Mouse (Mus musculus) cerebellum, postnatal 36 days (tissue): ENCODE data around the gene Camk1.

Source experiments
- DNase-seq, 2 experiments: peaks; one replicate each; pipeline ENCODE4 v3.0.0; 2021 to 2022; ENCODE audit warnings: mixed read lengths in 2 of 2

Camk1 gene

DNA sequence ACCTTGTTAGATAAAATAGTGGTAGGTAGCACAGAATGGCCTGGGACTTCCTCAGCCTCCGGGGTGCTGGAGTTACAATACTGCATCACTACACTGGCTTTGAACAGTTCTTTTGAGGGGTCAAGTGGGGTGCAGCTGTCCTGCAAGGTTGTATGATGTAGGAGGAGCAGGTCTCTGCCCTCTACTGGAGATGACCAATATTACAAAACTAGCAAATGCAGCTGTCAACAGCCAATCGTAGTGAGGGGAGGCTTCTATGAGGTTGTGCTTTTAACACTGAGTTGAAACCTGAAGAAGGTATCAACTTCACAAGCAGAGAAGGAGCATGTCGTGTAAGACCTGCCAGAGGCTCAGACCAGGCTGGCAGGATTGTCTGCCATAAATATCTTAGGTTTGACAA, 41.5 kb downstream of the Camk1 start:
- no peak for DNase-seq

DNA sequence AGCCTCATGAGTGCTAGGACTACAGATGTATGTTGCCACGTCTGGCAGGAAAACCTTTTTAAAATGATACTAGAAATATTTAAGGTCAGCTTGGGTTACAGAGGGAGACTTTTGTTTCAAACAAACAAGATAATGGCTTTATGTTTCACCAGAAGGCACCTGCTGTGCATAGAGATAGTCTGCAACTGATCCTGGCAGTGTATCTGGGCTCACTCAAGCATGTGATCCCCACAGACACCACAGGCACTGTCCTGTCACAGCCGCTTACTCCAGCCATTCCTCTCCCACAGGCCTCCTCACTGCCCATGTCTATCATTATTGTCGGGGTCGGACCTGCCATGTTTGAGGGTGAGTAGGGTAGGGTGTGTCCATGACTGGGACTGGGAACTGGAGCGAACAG, 42.4 kb downstream of the Camk1 start:
- no peak for DNase-seq

DNA sequence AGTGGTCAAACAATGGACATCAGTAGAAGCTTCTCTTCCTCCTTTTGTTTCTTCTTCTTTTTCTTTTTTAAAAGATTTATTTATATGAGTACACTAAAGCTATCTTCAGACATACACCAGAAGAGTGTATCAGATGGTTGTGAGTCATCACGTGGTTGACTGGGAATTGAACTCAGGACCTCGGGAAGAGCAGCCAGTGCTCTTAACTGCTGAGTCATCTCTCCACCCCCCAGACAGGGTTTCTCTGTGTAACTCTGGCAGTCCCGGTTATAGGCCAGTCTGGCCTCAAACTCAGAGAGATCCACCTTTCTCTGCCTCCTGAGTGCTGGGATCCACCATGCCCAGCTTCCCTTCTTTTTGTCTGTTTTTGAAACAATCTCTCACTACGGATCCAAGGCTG, 47.1 kb downstream of the Camk1 start:
- DNase-seq, result no peak

DNA sequence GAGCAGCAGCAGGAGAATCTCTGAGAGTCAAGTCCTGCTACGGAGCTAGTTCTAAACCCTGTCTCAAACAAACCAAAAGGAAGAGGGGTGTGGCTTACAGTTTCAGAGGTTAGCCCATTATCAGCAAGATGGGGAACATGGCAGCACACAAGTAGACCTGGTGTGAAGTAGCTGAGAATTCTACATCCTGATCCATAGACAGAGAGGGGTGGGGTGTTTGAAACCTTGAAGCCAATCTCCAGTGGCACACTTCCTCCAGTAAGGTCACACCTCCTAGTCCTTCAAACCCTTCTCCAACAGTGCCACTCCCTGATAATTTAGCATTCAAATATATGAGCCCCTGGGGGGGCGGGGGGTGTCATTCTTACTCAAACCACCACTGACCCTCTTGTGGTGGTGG, 47.7 kb downstream of the Camk1 start:
- no peak for DNase-seq

DNA sequence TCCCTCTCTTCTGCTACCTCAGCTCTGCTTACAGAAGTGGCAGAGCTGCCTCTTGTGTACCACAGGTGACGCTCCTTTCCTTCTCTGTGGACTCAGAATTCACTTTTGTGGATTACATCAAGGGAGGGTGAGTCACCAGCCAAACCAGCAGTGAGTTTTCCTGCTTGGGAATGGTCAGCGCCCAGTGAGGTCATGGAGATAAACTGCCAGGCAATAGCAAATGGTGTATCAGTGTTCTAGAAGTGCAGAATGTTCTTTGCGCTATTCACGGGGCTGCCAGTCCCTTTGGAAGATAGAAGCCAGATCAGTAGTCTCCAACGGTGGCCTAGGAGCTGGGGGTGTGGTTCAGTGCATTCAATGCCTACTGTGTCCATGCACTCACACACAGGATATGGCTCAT, 50.8 kb downstream of the Camk1 start:
- DNase-seq, result no peak

DNA sequence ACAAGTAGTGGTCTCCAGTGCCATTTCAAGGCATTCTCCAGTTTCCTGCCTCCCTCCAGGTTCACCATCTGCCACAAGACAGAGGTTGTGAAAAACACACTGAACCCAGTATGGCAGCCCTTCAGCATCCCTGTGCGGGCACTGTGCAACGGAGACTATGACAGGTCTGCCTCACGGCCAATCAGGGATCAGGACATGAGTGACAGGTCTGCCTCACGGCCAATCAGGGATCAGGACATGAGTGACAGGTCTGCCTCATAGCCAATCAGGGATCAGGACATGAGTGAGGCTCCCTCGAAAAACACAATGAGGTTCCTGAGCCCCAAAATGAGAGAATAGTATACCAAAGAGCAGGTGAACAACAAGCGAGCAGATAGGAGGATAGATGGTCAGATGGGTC, 53.4 kb downstream of the Camk1 start:
- DNase-seq, result no peak

DNA sequence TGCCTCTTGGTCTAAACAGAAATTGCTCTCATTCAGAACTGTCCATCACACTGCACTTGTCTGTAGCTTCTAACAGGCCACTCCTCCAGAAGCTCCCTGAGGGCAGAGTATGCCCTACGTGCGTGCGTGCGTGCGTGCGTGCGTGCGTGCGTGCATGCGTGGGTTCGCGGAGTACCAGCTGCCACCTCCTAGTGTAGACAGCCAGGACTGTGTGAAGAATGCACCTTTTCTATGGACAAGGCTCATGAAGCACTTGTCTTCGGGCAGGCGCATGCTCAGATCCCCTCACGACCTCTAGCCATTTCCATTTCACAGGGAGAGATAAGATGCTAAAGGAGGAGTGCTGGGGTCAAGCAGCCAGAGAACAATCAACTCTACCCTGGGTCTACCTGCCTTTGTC, 54.4 kb downstream of the Camk1 start:
- no peak for DNase-seq

DNA sequence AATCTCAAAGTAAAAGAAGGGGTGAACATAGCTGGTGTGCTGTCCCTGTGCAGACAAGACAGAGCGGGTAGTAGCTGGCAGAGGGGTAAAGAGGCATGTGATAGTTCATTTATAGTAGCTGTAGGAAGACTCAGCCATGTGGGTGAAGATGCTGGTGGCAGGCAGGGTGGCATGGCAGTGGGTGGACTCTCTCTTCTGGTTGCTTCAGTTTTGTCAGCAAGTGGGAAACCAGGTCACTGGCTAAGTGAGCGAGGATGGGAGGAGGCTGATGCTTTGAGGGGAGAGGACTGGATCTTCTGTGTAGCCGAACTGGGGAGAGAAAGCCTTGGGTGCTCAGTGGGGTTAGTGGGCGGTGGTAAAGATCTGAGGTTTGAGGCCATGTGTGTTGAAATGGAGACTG, 56.5 kb downstream of the Camk1 start:
- no peak for DNase-seq

DNA sequence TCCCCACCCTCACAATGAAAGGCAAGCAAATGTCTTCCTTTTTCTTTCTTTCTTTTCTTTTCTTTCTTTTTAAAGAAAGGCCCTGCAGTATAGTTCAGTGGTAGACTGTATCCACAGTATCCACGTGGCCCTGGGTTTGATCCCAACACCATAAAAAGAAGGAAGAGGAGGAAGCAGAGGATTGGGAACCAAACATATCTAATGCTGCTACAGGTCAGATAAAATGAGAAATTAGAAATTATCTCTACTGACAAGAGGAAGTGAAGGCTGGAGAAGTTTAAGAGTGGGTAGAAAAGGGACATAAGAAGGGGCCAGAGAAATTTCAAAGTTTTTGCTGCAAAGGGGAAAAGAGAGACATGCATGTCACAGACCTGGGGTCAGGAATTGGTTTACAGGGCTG, 57.5 kb downstream of the Camk1 start:
- DNase-seq, result no peak

DNA sequence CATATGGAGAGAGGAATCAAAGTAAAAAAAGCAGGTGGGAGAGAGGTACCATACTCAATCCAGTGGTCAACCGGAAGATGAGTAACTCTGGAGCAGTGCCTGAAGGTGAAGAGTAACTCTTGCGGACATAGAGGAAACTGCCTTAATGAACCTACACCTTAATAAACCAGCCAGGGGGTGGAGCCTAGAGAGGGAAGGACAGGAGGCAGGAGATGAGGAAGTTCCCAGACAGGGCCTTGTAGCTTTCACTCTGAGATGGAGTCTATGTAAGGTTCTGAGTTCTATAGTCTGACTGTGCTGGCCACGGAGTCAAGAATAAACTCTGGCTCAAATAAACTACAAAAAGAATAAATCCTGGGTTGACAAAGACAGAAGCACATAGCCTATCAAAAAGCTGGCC, 58.9 kb downstream of the Camk1 start:
- DNase-seq, result no peak
